Mouse (Mus musculus) ES-Bruce4 (cell line): ENCODE measurements around the gene Rprml.
A peak's percentile ranks its signal among the peaks of the same experiment; 100 is the strongest.

Experiments
- CTCF ChIP-seq: IDR thresholded peaks from one replicate; pipeline ENCODE4 v1.8.1; 2011; ENCODE audit warnings: low read depth, low read length
- EP300 ChIP-seq: IDR thresholded peaks from 2 replicates; pipeline ENCODE4 v1.6.1; 2011; ENCODE audit warnings: low read depth, low read length; ENCODE audit not compliant: insufficient read depth
- POLR2A ChIP-seq: IDR thresholded peaks from one replicate; pipeline ENCODE4 v1.8.1; 2011; ENCODE audit warnings: low read length; ENCODE audit not compliant: insufficient read depth

- TF ChIP-seq CTCF = no peak
- TF ChIP-seq POLR2A = peak; percentile 41
- TF ChIP-seq EP300 = no peak
Measured at GRCm38 (mm10) chr11:103697565-103698176, 48.3 kb downstream of the Rprml start, which contains the start of gene Gosr2.
